Mouse (Mus musculus) large intestine, adult 2 months (tissue): ENCODE measurements at regions not wholly inside any gene's neighbourhood (a gene's known extent, or its start where the extent isn't known, plus 50 kb on each side); places are given as distances from the start of the nearest gene placed in this dataset.

Experiments used
- DNase-seq: peaks from one replicate; pipeline ENCODE4 v3.0.0-alpha.2; 2012; ENCODE audit warnings: low read depth, low spot score
- WGBS: fragments of 180-500 bp; shearing (Covaris S2); methylation state at CpG from one replicate; pipeline ENCODE4 v1.1.7; 2018; 5-methylcytosine and 5-hydroxymethylcytosine counted together

GRCm38 (mm10) chr8:26568423-26569060 lies 408.6 kb upstream of the Zfp703 start:
- WGBS, result 81% methylated on average over 15 of the region's 15 CpGs
- DNase-seq, result no peak

- 83% methylated on average over 1 of the region's 1 CpGs for WGBS
- no peak for DNase-seq
Measured at GRCm38 (mm10) chr8:26588841-26589240, 388.3 kb upstream of the Zfp703 start.

GRCm38 (mm10) chr8:26590591-26591212 lies 386.4 kb upstream of the Zfp703 start:
- 80% methylated on average over 2 of the region's 2 CpGs for WGBS
- no peak for DNase-seq

GRCm38 (mm10) chr8:26591266-26591665 lies 385.9 kb upstream of the Zfp703 start:
- WGBS, result 67% methylated on average over 3 of the region's 3 CpGs
- DNase-seq, result no peak

- no peak for DNase-seq
- 13% methylated on average over 5 of the region's 5 CpGs for WGBS
Measured at GRCm38 (mm10) chr8:26593536-26594368, 383.4 kb upstream of the Zfp703 start.

GRCm38 (mm10) chr8:26594369-26594920 lies 382.7 kb upstream of the Zfp703 start:
- 36% methylated on average over 11 of the region's 11 CpGs for WGBS
- DNase-seq, result no peak

GRCm38 (mm10) chr8:26595431-26596018 lies 381.6 kb upstream of the Zfp703 start:
- DNase-seq, result no peak
- 79% methylated on average over 13 of the region's 13 CpGs for WGBS

GRCm38 (mm10) chr8:26596665-26597362 lies 380.3 kb upstream of the Zfp703 start:
- no peak for DNase-seq
- 75% methylated on average over 7 of the region's 7 CpGs for WGBS

- DNase-seq, result no peak
- 92% methylated on average over 8 of the region's 8 CpGs for WGBS
Measured at GRCm38 (mm10) chr8:26598520-26598919, 378.6 kb upstream of the Zfp703 start.

- 34% methylated on average over 9 of the region's 9 CpGs for WGBS
- peak; percentile 6 for DNase-seq
Measured at GRCm38 (mm10) chr8:26600127-26600526, 377.0 kb upstream of the Zfp703 start.

GRCm38 (mm10) chr8:26608001-26608400 lies 369.1 kb upstream of the Zfp703 start:
- DNase-seq, result no peak
- WGBS, result 43% methylated on average over 1 of the region's 1 CpGs

GRCm38 (mm10) chr8:26608588-26608987 lies 368.5 kb upstream of the Zfp703 start:
- WGBS, result 55% methylated on average over 3 of the region's 3 CpGs
- no peak for DNase-seq

GRCm38 (mm10) chr8:26612153-26612552 lies 365.0 kb upstream of the Zfp703 start:
- no peak for DNase-seq

GRCm38 (mm10) chr8:26622311-26623052 lies 354.6 kb upstream of the Zfp703 start:
- 53% methylated on average over 12 of the region's 12 CpGs for WGBS
- DNase-seq, result no peak

- whole genome bisulfite sequencing, result 30% methylated on average over 14 of the region's 14 CpGs
- no peak for DNase-seq
Measured at GRCm38 (mm10) chr8:26626186-26626585, 350.9 kb upstream of the Zfp703 start.

GRCm38 (mm10) chr8:26626651-26627077 lies 350.5 kb upstream of the Zfp703 start:
- DNase-seq, result no peak
- 25% methylated on average over 17 of the region's 17 CpGs for WGBS

GRCm38 (mm10) chr8:26627191-26627891 lies 349.8 kb upstream of the Zfp703 start:
- 51% methylated on average over 18 of the region's 18 CpGs for WGBS
- DNase-seq, result no peak

GRCm38 (mm10) chr8:26630544-26630943 lies 346.6 kb upstream of the Zfp703 start:
- 88% methylated on average over 2 of the region's 2 CpGs for WGBS
- no peak for DNase-seq
